Mouse (Mus musculus) frontal cortex, adult (tissue): ENCODE results near the gene Pdzd2.
A peak's percentile ranks its signal among the peaks of the same experiment; 100 is the strongest.

Source experiments
- ATAC-seq: cut with Nextera tagmentation; 2 replicates; pipeline ENCODE4 v1.9.2; 2017; ENCODE audit warnings: mild to moderate bottlenecking, moderate library complexity, mixed read lengths; ENCODE audit not compliant: low TSS enrichment

Gene Pdzd2

DNA sequence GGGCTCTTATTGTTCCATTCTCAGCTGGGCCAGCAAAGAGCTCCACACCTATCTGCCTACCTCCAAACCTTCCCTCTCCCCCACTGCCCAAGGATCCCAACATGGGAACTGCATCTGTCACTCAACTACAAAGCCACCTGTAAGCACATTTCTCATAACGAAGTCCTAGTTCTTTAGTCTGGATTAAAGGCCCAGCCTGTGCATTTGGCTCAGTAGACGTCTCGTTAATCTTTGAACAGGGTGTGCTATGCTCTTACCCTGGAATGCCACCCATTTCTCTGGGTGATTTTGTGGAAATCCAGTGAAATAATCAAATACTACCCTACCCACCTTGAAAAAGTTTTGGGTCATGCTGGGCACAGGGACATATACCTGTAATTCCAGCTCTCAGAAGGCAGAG is 308.5 kb downstream of the Pdzd2 start:
- no peak for ATAC-seq

- no peak for ATAC-seq
Observed at GRCm38 (mm10) chr15:12430670-12431069, 309.1 kb downstream of the Pdzd2 start.

DNA sequence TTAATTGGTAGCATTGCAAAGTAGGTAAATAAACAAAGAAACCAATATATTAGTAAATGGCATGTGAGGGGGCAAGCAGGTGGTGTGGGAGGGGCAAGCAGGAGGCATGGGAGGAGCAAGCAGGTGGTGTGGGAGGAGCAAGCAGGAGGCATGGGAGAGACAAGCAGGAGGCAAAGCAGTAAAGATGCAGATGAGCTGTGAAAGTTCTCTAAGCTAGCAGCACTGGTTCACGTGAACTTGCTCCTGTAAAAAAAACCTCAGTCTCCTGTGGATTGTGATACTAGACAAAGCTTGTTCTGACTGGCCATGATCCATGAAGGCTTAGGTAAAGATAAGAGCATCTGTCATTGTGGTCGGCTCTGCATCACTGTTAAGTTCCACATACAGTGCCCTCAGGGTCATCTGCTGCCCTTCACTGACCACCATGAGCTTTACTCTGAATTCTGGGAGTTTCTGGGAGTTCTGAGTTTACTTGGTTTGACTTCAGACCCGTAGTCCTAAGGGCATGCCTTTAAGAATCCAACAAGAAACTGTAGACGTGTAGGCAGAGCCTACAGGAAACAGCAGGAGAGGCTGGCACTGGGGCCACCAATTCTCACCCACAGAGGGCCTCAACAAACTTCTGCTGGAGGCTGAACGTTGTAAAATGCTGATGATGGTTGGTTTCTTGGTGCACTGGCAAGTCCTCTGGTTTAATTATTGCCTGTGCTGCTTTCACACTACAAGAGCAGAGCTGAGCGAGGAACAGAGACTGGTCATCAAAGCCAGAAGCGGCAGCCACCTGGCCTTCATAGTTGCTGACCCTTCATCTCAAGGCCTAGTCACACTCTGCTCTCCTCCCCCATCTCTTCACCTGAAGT is 309.9 kb downstream of the Pdzd2 start:
- ATAC-seq = no peak

DNA sequence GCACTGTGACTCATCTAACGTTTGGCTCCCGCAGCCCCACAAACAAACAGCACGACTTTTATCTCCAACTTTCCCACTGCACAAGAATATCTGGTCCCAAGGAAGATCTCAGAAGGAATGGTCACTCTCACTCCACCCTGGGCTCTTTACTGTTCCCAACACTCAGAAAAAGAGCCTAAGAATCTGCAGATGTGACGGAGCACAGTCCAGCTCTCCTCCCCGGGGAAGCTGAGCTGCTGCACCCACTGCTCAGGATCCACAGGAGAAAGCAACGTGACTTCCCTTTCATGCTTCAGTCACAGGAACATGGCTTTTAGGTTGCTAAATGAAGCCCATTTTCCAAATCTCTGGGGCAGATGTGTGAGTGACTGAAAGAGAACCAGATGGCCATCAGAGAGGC is 311.9 kb downstream of the Pdzd2 start:
- ATAC-seq = no peak

GRCm38 (mm10) chr15:12426342-12426741 is 313.4 kb downstream of the Pdzd2 start:
- ATAC-seq = no peak

DNA sequence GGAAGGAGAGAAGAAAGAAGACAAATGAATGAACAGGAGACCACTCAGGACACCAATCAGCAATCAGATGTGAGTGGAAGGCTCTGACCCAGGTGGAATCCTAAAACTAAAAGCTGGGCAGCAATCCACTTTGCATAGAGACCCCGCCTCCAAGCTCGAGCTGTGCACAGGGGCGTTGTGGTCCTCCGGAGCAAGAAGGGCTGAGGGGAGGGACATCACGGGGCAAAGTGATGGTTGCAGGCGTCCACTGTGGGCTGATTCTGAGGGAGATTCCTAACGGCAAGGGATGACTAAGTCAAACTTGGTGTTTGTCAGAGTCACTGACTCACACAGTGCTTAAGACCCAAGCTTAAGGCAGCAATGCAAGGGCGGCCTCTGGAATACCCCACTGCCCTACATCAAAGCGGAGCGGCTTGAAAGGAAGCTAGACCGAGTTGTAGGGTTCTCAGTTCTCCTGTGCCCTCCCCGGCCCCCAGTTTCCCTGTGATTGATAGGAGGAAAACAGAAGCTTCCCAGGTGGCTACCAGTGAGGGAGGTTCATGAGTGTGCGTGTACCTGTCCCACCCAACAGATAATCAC is 314.6 kb downstream of the Pdzd2 start:
- ATAC-seq = no peak

- ATAC-seq = no peak
Observed at GRCm38 (mm10) chr15:12424187-12424586, 315.5 kb downstream of the Pdzd2 start.

- no peak for ATAC-seq
Observed at GRCm38 (mm10) chr15:12420915-12421314, 318.8 kb downstream of the Pdzd2 start.

GRCm38 (mm10) chr15:12420376-12420775 is 319.3 kb downstream of the Pdzd2 start:
- ATAC-seq = no peak

DNA sequence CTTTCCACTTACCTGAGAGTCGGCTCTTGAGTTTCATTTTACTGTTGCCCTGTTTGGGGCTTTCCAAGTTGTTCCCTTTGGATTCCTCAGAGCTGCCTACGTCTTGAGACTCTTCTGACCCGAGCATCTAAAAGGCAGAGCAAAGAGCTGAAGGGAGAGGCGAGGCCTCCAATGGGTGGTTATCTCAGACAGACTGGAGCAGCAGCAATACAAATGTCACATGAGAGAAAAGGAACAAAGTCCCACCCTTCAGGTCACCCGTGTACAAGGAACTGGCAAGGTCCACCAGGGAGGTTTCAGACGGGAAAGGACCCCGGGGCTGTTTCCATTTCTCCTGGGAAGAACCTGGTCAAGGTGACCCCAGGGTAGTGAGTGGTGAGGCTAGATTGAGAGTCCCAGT is 320.3 kb downstream of the Pdzd2 start:
- ATAC-seq = no peak

- ATAC-seq = peak; percentile 72
Observed at GRCm38 (mm10) chr15:12415536-12416200, 324.1 kb downstream of the Pdzd2 start.

DNA sequence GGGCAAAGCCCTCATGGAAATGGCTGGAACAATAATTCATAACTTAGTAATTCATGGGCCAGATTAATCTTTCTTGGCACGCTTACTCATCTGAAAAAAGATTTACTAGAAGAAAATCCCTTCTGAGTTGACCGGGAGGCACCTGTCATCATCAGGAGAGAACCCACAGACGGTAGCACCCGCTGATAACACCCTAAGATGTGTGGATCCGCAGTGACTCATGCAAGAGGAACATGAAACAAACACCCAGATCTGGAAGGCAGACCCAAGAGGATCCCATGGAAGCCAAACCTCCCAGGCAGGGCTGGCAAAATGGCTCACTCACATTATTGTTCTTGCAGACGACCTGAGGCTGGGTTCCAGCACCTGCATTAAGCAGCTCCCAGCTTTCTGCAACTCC is 325.0 kb downstream of the Pdzd2 start:
- peak; percentile 72 for ATAC-seq

GRCm38 (mm10) chr15:12408205-12408604 is 331.5 kb downstream of the Pdzd2 start:
- ATAC-seq = peak; percentile 96

DNA sequence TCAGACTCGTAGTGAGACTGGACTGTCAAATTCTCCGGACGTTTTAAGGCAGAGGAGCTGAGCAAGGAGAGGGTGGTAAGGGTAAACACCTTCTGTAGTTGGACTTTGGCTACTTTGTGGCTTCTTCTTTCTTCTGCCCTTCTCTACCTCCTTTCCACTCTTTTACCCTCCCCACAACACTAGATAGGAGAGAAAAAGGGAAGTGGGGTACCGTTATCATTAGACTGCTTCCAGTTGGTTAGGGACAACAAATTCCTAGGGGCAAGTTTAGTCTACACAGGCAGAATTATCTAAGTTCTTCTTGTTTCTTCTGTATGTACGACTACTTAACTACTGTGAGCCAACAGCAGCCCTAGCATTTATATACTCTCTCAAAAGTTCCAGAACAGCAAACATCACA is 334.1 kb downstream of the Pdzd2 start:
- no peak for ATAC-seq

DNA sequence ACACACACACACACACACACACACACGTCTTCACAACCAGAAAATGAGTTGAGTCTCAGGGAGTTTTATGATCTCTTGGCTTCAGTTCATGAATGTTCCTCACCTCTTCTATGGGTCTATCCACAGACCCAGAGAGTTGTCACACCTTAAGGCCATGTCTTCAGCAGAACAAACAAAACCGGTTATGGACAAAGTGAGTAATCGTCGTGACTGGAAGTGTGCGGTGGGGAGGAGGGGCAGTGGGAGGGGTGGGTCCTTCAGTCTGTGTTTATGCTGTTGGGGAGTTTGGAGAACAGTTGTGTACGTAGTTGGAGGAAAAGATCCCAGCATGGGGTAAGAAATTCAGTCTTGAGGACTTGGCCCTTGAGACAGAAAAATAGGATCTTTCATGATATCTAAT is 342.7 kb downstream of the Pdzd2 start:
- no peak for ATAC-seq

DNA sequence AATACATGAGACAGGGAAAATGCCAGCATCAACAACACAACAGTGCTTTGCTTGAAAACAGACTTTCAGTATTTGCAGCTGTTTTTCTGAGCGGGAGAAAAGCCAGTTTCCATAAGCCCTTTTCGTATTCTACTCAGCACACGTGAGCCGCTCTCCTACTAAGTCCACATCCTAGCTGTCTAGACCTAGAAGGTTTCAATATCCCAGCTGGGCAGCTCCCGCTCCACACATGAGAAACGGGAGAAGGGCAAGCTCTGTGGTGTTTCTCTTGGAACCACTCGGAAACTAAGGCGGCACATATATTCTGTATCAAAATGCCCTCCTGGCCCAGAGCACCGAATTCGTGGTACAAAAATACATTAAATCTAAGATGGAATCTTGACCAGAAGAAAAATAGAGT is 345.0 kb downstream of the Pdzd2 start:
- no peak; the same call in 1 of the 2 replicates for ATAC-seq

DNA sequence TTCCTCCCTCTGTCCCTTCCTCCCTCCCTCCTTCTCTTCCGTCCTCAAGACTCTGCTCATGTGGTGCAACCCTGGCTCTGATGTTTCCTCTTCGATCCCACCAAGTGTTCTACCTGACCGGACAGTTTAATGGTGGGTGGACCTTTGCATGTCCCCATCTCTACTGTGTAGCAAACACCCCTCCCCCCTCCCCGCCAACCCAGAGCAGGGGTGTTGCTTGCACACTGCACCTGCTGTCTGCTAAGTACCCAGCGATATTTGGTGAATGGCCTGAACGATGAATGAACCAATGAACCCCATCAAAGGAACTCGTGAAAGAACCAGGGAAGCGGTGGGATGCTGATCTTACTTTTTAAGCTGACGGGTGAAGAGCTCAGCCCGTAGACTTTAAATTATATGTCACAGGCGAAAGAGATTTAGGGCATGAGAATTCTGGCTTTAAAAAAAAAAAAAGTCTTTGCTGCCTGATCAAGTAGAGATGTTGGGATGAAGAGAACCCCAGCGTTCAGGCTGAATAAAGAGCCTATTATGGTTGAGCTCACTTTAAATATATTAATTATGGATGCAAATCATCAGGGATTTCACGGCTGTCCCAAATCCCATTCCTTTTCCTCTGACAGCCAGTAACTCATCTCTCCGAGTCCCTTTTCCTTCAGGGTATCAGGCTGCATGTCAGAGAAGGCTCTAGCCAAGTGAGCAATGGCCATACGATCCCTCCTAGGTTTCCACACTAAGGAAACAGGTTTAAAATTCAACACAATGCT is 350.8 kb downstream of the Pdzd2 start:
- ATAC-seq = no peak

DNA sequence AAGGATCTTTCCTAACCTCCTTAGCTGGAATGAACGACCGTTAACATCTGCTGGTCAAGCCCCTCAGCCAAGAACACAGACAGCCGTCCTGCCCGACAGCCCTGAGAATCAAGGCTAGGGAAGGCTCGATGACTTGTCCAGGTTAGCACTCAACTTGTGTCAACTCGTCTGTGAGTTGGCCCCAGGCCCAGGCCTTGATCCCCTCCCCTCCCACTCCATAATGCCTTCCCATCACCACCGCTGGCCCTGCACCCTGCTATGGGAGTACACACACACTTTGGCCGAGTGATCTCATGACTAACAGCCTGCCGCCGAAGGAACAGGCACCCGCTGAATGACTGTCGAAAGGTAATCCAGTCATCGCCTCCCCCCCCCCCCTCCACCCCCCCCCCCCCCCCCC is 355.0 kb downstream of the Pdzd2 start:
- no peak for ATAC-seq

GRCm38 (mm10) chr15:12380548-12380947 is 359.2 kb downstream of the Pdzd2 start:
- ATAC-seq = no peak

DNA sequence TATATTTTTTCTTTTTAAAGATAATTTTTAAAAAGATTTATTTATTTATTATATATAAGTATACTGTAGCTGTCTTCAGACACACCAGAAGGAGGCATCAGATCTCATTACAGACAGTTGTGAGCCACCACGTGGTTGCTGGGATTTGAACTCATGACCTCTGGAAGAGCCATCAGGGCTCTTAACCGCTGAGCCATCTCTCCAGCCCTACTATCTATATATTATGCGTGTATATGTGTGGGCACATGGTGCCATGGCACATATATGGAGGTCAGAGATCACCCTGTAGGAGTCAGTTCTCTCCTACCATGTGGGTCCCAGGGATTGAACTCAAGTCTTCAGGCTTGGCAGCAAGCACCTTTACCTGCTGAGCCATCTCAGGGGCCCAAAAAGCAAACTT is 359.7 kb downstream of the Pdzd2 start:
- ATAC-seq = no peak

DNA sequence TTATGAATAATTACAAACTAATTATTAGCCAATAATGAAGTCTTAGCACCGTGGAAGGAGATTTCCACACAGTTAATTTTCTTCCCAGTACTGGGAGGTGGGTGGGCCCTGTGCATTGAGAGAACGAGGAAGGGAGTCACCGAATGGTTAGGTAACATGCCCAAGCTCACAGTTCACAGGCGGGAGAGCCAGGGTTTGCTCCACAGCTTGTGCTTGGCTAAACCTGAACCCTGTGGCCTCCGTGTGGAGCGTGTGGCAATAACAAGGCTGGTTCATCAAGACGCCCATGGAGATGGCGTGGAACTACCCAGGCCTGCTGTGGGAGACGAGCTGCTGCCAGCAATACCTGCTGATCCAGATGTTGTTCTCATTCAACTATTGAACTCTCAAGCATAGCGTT is 361.9 kb downstream of the Pdzd2 start:
- ATAC-seq = no peak

GRCm38 (mm10) chr15:12376491-12377069 is 363.1 kb downstream of the Pdzd2 start:
- ATAC-seq = no peak
